Comparison of ENCODE assay signal across 8 mouse cellular contexts in genomic region chr11:113439328-113440030, GRCm38 (mm10).
DNase-seq lines count a peak whose midpoint lies in the region; ATAC-seq and TF ChIP-seq lines count a peak whose summit lies in the region.

No protein-coding gene starts in this region.

- no peaks in the 10 kb centered on the region for H3K36me3 ChIP-seq in hindbrain, embryonic 13.5 days
- no peaks in the 10 kb centered on the region for H3K36me3 ChIP-seq in limb, embryonic 14.5 days (ENCODE audit: control insufficient read depth, insufficient read depth, low read length)

- intact Hi-C loops in gastrocnemius, postnatal 14 days (cut with DNase I; ENCODE audit: low total_unique reads) = no loop called here

- peaks cover 9% of the 10 kb centered on the region; the same call in 1 of the 2 replicates for H3K27me3 ChIP-seq in hindbrain, embryonic 13.5 days
- H3K27me3 ChIP-seq in limb, embryonic 14.5 days (ENCODE audit: control insufficient read depth, insufficient read depth, low read length) = no peaks in the 10 kb centered on the region

- WGBS in hindbrain, embryonic 13.5 days = 17% methylated on average over 20 of the region's 20 CpGs
- WGBS in limb, embryonic 14.5 days = 55% methylated on average over 20 of the region's 20 CpGs

- DNase-seq in Muller cell, postnatal 12 days (ENCODE audit: inconsistent ontology term) = peak; percentile 84
- peak; percentile 38 for DNase-seq in embryo, embryonic 11.5 days (ENCODE audit: low read depth, low spot score)
- DNase-seq in limb, embryonic 14.5 days (ENCODE audit: low spot score) = no peak
- peak; percentile 9 for DNase-seq in yolk sac, embryonic 10.5 days (ENCODE audit: low spot score)
- no peak for DNase-seq in gastrocnemius, postnatal 14 days
- no peak for DNase-seq in thymus, postnatal 4 days

- H3K4me2 ChIP-seq in hindbrain, embryonic 13.5 days = peak overlapping the region; percentile 9
- no peak overlapping the region for H3K4me2 ChIP-seq in limb, embryonic 14.5 days (replicated peaks; ENCODE audit: low read depth, low read length, severe bottlenecking)

- no peak overlapping the region for H3K4me3 ChIP-seq in hindbrain, embryonic 13.5 days
- H3K4me3 ChIP-seq in limb, embryonic 14.5 days (replicated peaks; ENCODE audit: low read length) = no peak overlapping the region

- peaks cover 22% of the 10 kb centered on the region for H3K4me1 ChIP-seq in hindbrain, embryonic 13.5 days (replicated peaks)
- H3K4me1 ChIP-seq in limb, embryonic 14.5 days (ENCODE audit: control insufficient read depth, insufficient read depth, low read length) = peaks cover 14% of the 10 kb centered on the region

- TF ChIP-seq POLR2A in limb, embryonic 14.5 days (IDR thresholded peaks at IDR 0.05; ENCODE audit: borderline replicate concordance, extremely low read depth, insufficient read depth, insufficient read length) = no peak

- peak; percentile 85 for ATAC-seq in hindbrain, embryonic 13.5 days (ENCODE audit: low FRiP score)
- peak; percentile 57 for ATAC-seq in limb, embryonic 14.5 days (ENCODE audit: low FRiP score, low read depth)
- no peak for ATAC-seq in cerebellum, adult (ENCODE audit: insufficient number of reproducible peaks, low FRiP score, low TSS enrichment)

- peak overlapping the region; percentile 43; the same call in 1 of the 2 replicates for H3K9ac ChIP-seq in hindbrain, embryonic 13.5 days
- 0 out of 2 replicates have a peak overlapping the region, but pooled peaks have one; percentile 28 for H3K9ac ChIP-seq in limb, embryonic 14.5 days (ENCODE audit: low read depth, low read length, severe bottlenecking)

- peak overlapping the region; percentile 85 for H3K27ac ChIP-seq in hindbrain, embryonic 13.5 days
- no peak overlapping the region for H3K27ac ChIP-seq in limb, embryonic 14.5 days (replicated peaks; ENCODE audit: low read depth, low read length)

- peaks cover 8% of the 10 kb centered on the region for H3K9me3 ChIP-seq in hindbrain, embryonic 13.5 days
- H3K9me3 ChIP-seq in limb, embryonic 14.5 days (ENCODE audit: control insufficient read depth, low read length) = no peaks in the 10 kb centered on the region

Comparison
In these comparisons a context has a peak if more than half of its experiments do, and no peak if none do; other contexts are left out.
1. DNase-seq: peak in Muller cell, postnatal 12 days (single experiment), embryo, embryonic 11.5 days (single experiment) and yolk sac, embryonic 10.5 days (single experiment); none in limb, embryonic 14.5 days (single experiment), gastrocnemius, postnatal 14 days (single experiment) and thymus, postnatal 4 days (single experiment).